Mouse (Mus musculus) thymus, adult 2 months (tissue): ENCODE results near the gene Bora. TPM values are rescaled to one million over a fixed set of nuclear protein-coding genes. Genes with fewer than 3 reads are reported as not detected.

ENCODE experiments used
- DNase-seq: peaks from one replicate; pipeline ENCODE4 v3.0.0; 2021
- H3K27ac ChIP-seq: fragments of 200-500 bp; 2 replicates; pipeline ENCODE4 v1.5.1; 2012; ENCODE audit warnings: low read length, control low read depth; ENCODE audit not compliant: control insufficient read depth, insufficient read depth
- H3K27me3 ChIP-seq: fragments of 200-500 bp; 2 replicates; pipeline ENCODE4 v1.6.1; 2012; ENCODE audit warnings: mild to moderate bottlenecking, low read length, moderate library complexity, mixed read lengths; ENCODE audit not compliant: control insufficient read depth, insufficient read depth
- H3K36me3 ChIP-seq: fragments of 200-500 bp; 2 replicates; pipeline ENCODE4 v1.6.1; 2012; ENCODE audit warnings: mild to moderate bottlenecking, low read length, moderate library complexity; ENCODE audit not compliant: control insufficient read depth, insufficient read depth
- H3K4me1 ChIP-seq: fragments of 200-500 bp; replicated peaks from 2 replicates; pipeline ENCODE4 v1.6.1; 2012; ENCODE audit warnings: low read length; ENCODE audit not compliant: control insufficient read depth, insufficient read depth
- H3K4me3 ChIP-seq: fragments of 200-500 bp; 2 replicates; pipeline ENCODE4 v1.5.1; 2012; ENCODE audit warnings: mild to moderate bottlenecking, low read length, control low read depth, moderate library complexity; ENCODE audit not compliant: control insufficient read depth, insufficient read depth
- CTCF ChIP-seq: fragments of 200-500 bp; IDR thresholded peaks from 2 replicates; pipeline ENCODE4 v1.5.1; 2012; ENCODE audit warnings: mild to moderate bottlenecking, control low read depth, low read length, moderate library complexity, borderline replicate concordance; ENCODE audit not compliant: control insufficient read depth, poor library complexity, insufficient read depth; ENCODE audit errors: extremely low read depth
- POLR2A ChIP-seq: fragments of 200-500 bp; IDR thresholded peaks from 2 replicates; pipeline ENCODE4 v1.6.1; 2012; ENCODE audit warnings: mild to moderate bottlenecking, low read length, control low read depth, moderate library complexity; ENCODE audit not compliant: control insufficient read depth, poor library complexity, insufficient read depth; ENCODE audit errors: extremely low read depth
- WGBS: fragments of 180-500 bp; shearing (Covaris S2); methylation state at CpG from one replicate; pipeline ENCODE4 v1.1.7; 2018; 5-methylcytosine and 5-hydroxymethylcytosine counted together
- polyA plus RNA-seq: library from polyadenylated mRNA; depleted of rRNA; stranded (reverse); fragments of >200 nt; gene quantifications from 2 replicates; pipeline ENCODE4 v1.2.3, GENCODE M21; 2012

Gene Bora
- polyA plus RNA-seq, 1 experiment: 11.8 TPM

DNA sequence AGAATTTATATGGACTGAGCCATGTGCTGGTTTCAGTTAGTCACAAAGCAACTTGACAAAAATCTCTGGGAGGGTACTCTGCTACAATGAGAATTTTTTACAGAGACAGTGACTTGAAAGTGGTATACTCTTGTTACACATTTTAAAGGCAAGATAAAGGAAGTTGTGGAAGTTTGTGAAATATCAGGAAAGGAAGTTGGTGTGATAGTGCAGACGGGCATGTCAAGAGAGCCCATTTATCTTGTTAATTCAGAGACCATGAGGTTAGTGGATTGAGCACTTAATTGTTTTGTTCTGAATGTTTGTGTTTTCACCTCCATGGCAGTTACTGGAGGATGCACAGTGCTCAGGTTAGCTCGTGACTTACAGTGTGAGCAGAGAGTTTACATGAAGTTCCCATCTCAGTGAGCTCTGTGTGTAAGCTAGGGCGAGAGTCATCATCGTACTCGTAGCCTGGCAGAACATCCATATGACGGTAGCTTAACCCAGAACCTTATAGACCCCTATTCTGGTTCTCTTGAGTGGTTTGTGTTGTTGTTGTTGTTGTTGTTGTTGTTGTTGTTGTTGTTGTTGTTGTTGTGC, 58.6 kb downstream of the Bora start:
- H3K36me3 ChIP-seq: peaks cover 22% of the 10 kb centered on the region
- 96% methylated on average over 6 of the region's 6 CpGs for WGBS
- no peaks in the 10 kb centered on the region for H3K27me3 ChIP-seq
- H3K4me3 ChIP-seq: no peak overlapping the region
- TF ChIP-seq POLR2A: no peak
- TF ChIP-seq CTCF: no peak
- DNase-seq: no peak
- no peaks in the 10 kb centered on the region for H3K4me1 ChIP-seq
- H3K27ac ChIP-seq: no peak overlapping the region

DNA sequence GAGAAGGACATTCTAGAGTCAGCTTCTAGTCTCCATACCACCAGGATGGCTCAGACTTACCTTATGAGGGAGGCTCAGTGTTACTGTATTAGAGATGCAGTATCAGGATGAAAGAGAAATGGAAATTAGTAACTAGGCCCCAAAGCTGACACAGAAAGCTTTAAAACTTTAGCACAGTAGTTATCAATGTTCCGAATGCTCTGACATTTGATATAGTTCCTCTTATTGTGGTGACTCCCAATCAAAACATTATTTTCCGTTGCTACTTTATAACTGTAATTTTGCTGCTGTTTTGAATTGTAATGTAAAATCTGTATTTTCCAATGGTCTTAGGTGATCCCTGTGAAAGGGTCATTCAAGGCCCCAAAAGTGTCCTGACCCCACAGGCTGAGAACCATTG, 60.6 kb downstream of the Bora start:
- no peak for DNase-seq
- 90% methylated on average over 2 of the region's 2 CpGs for WGBS
- Histone ChIP-seq H3K4me3 (no peak overlapping the region), H3K27me3 (no peaks in the 10 kb centered on the region), H3K36me3 (peaks cover 28% of the 10 kb centered on the region), H3K27ac (no peak overlapping the region), H3K4me1 (no peaks in the 10 kb centered on the region)
- TF ChIP-seq CTCF (no peak), POLR2A (no peak)

GRCm38 (mm10) chr14:99107631-99108187, 61.7 kb downstream of the Bora start:
- DNase-seq: no peak
- 94% methylated on average over 2 of the region's 2 CpGs for WGBS
- Histone ChIP-seq H3K27ac (no peak overlapping the region), H3K36me3 (peaks cover 30% of the 10 kb centered on the region), H3K4me3 (no peak overlapping the region), H3K4me1 (no peaks in the 10 kb centered on the region), H3K27me3 (no peaks in the 10 kb centered on the region)
- TF ChIP-seq CTCF: no peak
- no peak for TF ChIP-seq POLR2A

DNA sequence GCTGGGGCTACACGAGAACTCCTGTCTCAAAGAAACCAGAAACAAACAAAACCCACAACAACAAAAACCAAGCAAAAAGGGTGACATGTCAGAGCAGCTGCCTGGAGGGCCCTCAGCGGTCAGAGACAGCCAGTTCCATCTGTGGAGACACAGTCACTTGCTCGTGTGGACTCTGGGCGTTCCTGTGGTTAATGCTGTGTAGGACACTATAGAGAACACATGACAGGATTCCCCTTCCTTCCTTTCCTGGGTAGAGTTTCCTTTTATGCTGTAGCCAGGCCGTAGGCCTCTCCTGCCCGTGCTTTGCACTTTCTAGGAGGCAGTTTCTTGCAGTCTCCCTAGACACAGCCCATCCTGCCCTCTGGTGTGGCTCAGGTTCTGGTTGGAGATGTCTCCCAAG, 62.7 kb downstream of the Bora start:
- no peak for TF ChIP-seq POLR2A
- no peak for TF ChIP-seq CTCF
- H3K4me1 ChIP-seq: no peaks in the 10 kb centered on the region
- H3K36me3 ChIP-seq: peaks cover 30% of the 10 kb centered on the region
- H3K27me3 ChIP-seq: no peaks in the 10 kb centered on the region
- no peak overlapping the region for H3K27ac ChIP-seq
- DNase-seq: no peak
- H3K4me3 ChIP-seq: no peak overlapping the region
- WGBS: 78% methylated on average over 6 of the region's 6 CpGs

DNA sequence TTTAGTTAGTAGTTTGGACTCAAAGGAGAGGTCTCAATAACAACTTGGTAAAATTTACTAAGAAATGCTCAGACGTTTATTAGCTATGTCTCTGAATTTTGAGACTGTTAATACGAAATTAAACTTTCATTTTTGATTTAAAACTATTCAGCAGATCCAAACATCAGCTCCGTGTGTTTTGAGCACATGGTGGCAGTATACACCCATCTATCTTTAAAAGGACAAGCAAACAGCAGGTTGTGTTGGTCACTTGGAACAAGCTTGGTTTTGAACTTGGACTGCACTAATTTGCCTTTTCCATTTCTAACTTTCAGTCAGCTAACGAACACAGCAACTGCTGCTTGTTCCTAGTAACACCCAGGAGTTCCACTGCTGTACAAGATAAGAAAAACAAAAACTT, 71.6 kb downstream of the Bora start:
- Histone ChIP-seq H3K27ac (no peak overlapping the region), H3K4me1 (no peaks in the 10 kb centered on the region), H3K36me3 (peaks cover 9% of the 10 kb centered on the region), H3K27me3 (no peaks in the 10 kb centered on the region), H3K4me3 (no peak overlapping the region)
- no peak for TF ChIP-seq CTCF
- 85% methylated on average over 4 of the region's 4 CpGs for WGBS
- DNase-seq: no peak

DNA sequence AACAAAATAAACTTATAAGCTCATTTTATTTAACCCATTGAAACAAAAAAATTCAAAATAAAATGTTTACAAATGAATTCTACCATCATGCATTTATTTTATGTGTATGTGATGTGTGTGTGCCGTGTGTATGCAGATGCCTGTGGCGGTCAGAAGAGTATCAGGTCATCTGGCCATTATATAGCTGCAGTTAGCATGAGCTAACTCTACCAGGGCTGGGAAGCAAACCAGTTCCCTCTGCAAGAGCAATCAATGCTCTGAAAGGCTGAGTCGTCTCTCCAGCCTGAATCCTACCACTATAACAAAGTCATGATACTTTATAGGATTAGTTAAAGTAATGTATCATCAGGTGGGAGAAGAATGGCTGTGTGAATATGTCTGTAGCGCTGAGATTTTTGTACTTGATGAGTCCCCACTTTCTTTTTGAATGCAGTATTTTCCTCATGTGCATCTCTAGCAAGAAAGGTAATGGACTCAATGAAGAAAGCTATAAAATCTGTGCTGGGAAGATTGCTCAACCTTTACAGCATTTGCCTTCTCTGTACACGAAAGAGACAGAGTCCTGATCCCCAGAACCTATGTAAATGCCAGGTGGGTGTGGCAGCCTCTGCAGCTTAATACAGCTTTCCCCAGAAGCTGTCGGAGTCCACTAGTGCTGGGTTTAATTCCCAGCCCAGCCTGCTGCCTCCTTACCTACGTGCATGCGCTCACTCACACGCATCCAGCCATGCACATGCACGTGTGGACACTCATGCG, 75.7 kb downstream of the Bora start:
- 96% methylated on average over 11 of the region's 11 CpGs for WGBS

More for the DNA sequence above, 75.7 kb downstream of the Bora start:
- Histone ChIP-seq H3K27me3 (no peaks in the 10 kb centered on the region), H3K4me3 (no peak overlapping the region), H3K36me3 (no peaks in the 10 kb centered on the region), H3K4me1 (no peaks in the 10 kb centered on the region), H3K27ac (no peak overlapping the region)
- TF ChIP-seq POLR2A (no peak), CTCF (no peak)
- DNase-seq: no peak
